Mouse (Mus musculus): Measurements from ENCODE around the gene 1700093K21Rik. TPM values are rescaled to one million over a fixed set of nuclear protein-coding genes. Genes with fewer than 3 reads are reported as not detected.
"Not testable (repeated sequence)": the region's sequence is repeated elsewhere in the genome, so short reads cannot be mapped to it uniquely, and the experiment has no call there.

The 1700093K21Rik gene
- polyA plus RNA-seq, 1 experiment from 2014 or later, result 0.12 TPM

- Histone ChIP-seq H3K4me3 (ENCODE audit: low read depth, low read length) (no peak overlapping the region), H3K4me2 (ENCODE audit: low read depth, low read length) (no peak overlapping the region), H3K27me3 (ENCODE audit: insufficient read depth, low read length) (no peaks in the 10 kb centered on the region), H3K4me1 (ENCODE audit: insufficient read depth) (no peaks in the 10 kb centered on the region), H3K9ac (replicated peaks) (no peak overlapping the region), H3K36me3 (replicated peaks; ENCODE audit: insufficient read depth, low read length) (no peaks in the 10 kb centered on the region), H3K27ac (ENCODE audit: low read depth) (no peak overlapping the region), H3K9me3 (ENCODE audit: low read length) (no peaks in the 10 kb centered on the region)
- DNase-seq, result no peak
- no peak for TF ChIP-seq EP300 (IDR thresholded peaks at IDR 0.05; ENCODE audit: low read depth)
- TF ChIP-seq CTCF (IDR thresholded peaks at IDR 0.05; ENCODE audit: low read depth), result no peak
- no peak for ATAC-seq
- WGBS (ENCODE audit: insufficient replicate concordance), result 67% methylated on average over 2 of the region's 2 CpGs
Measured at GRCm38 (mm10) chr11:23515315-23515714, 5.6 kb downstream of the 1700093K21Rik start.

- H3K4me3 ChIP-seq (ENCODE audit: low read depth, low read length); H3K27me3 ChIP-seq (ENCODE audit: insufficient read depth, low read length); H3K9me3 ChIP-seq (ENCODE audit: low read length); H3K9ac ChIP-seq (replicated peaks); H3K4me1 ChIP-seq (ENCODE audit: insufficient read depth); H3K4me2 ChIP-seq (ENCODE audit: low read depth, low read length); H3K36me3 ChIP-seq (replicated peaks; ENCODE audit: insufficient read depth, low read length); ATAC-seq; H3K27ac ChIP-seq (ENCODE audit: low read depth); DNase-seq: not testable (repeated sequence)
- 54% methylated on average over 4 of the region's 4 CpGs for WGBS (ENCODE audit: insufficient replicate concordance)
Measured at GRCm38 (mm10) chr11:23514785-23515184, 6.2 kb downstream of the 1700093K21Rik start.

- not testable (repeated sequence) for H3K9me3 ChIP-seq (ENCODE audit: low read length); H3K4me1 ChIP-seq (ENCODE audit: insufficient read depth); H3K36me3 ChIP-seq (replicated peaks; ENCODE audit: insufficient read depth, low read length); ATAC-seq; H3K27ac ChIP-seq (ENCODE audit: low read depth); H3K27me3 ChIP-seq (ENCODE audit: insufficient read depth, low read length); H3K4me2 ChIP-seq (ENCODE audit: low read depth, low read length); H3K4me3 ChIP-seq (ENCODE audit: low read depth, low read length); H3K9ac ChIP-seq (replicated peaks); DNase-seq
- WGBS (ENCODE audit: insufficient replicate concordance), result 78% methylated on average over 5 of the region's 5 CpGs
Measured at GRCm38 (mm10) chr11:23504801-23505200, 16.2 kb downstream of the 1700093K21Rik start.

GRCm38 (mm10) chr11:23498609-23499008, 22.3 kb downstream of the 1700093K21Rik start:
- 24% methylated on average over 5 of the region's 5 CpGs for WGBS (ENCODE audit: insufficient replicate concordance)
- H3K27me3 ChIP-seq (ENCODE audit: insufficient read depth, low read length), result no peaks in the 10 kb centered on the region
- peaks cover 12% of the 10 kb centered on the region for H3K4me1 ChIP-seq (ENCODE audit: insufficient read depth)
- H3K9ac ChIP-seq (replicated peaks), result peak overlapping the region; percentile 47; the same call in 1 of the 2 replicates
- DNase-seq, result peak; percentile 17
- H3K9me3 ChIP-seq (ENCODE audit: low read length), result no peaks in the 10 kb centered on the region
- peak overlapping the region; percentile 78 for H3K4me2 ChIP-seq (ENCODE audit: low read depth, low read length)
- H3K4me3 ChIP-seq (ENCODE audit: low read depth, low read length), result peak overlapping the region; percentile 47
- no peak for ATAC-seq
- H3K27ac ChIP-seq (ENCODE audit: low read depth), result 0 out of 2 replicates have a peak overlapping the region, but pooled peaks have one; percentile 29
- TF ChIP-seq CTCF (IDR thresholded peaks at IDR 0.05; ENCODE audit: low read depth) (no peak), EP300 (IDR thresholded peaks at IDR 0.05; ENCODE audit: low read depth) (no peak)
- H3K36me3 ChIP-seq (replicated peaks; ENCODE audit: insufficient read depth, low read length), result peaks cover under 1% of the 10 kb centered on the region

GRCm38 (mm10) chr11:23497718-23498509, 23.0 kb downstream of the 1700093K21Rik start, which contains the start of gene Ahsa2:
Gene Ahsa2, minus strand, starts transcription at chr11:23498030.
- Histone ChIP-seq H3K4me3 (ENCODE audit: low read depth, low read length) (peak within 1 kb of the TSS; percentile 92), H3K9ac (replicated peaks) (peak within 1 kb of the TSS; percentile 90), H3K4me2 (ENCODE audit: low read depth, low read length) (peak within 1 kb of the TSS; percentile 85), H3K4me1 (ENCODE audit: insufficient read depth) (peaks cover 12% of the 10 kb centered on the region), H3K27ac (ENCODE audit: low read depth) (peak within 1 kb of the TSS; percentile 88), H3K36me3 (replicated peaks; ENCODE audit: insufficient read depth, low read length) (peaks cover 7% of the 10 kb centered on the region), H3K9me3 (ENCODE audit: low read length) (no peaks in the 10 kb centered on the region), H3K27me3 (ENCODE audit: insufficient read depth, low read length) (no peaks in the 10 kb centered on the region)
- DNase-seq (peak; percentile 99), ATAC-seq (peak; percentile 97)
- WGBS (ENCODE audit: insufficient replicate concordance), result under 1% methylated on average over 51 of the region's 66 CpGs
- no peak for TF ChIP-seq CTCF (IDR thresholded peaks at IDR 0.05; ENCODE audit: low read depth)
- no peak for TF ChIP-seq EP300 (IDR thresholded peaks at IDR 0.05; ENCODE audit: low read depth)

GRCm38 (mm10) chr11:23497335-23497717, 23.6 kb downstream of the 1700093K21Rik start:
- Histone ChIP-seq H3K4me2 (ENCODE audit: low read depth, low read length) (peak overlapping the region; percentile 85), H3K27ac (ENCODE audit: low read depth) (peak overlapping the region; percentile 88), H3K4me3 (ENCODE audit: low read depth, low read length) (peak overlapping the region; percentile 92), H3K36me3 (replicated peaks; ENCODE audit: insufficient read depth, low read length) (peaks cover 13% of the 10 kb centered on the region), H3K27me3 (ENCODE audit: insufficient read depth, low read length) (no peaks in the 10 kb centered on the region), H3K9me3 (ENCODE audit: low read length) (no peaks in the 10 kb centered on the region), H3K9ac (replicated peaks) (peak overlapping the region; percentile 90), H3K4me1 (ENCODE audit: insufficient read depth) (peaks cover 12% of the 10 kb centered on the region)
- DNase-seq (peak; percentile 75), ATAC-seq (peak; percentile 58)
- TF ChIP-seq CTCF (IDR thresholded peaks at IDR 0.05; ENCODE audit: low read depth) (no peak), EP300 (IDR thresholded peaks at IDR 0.05; ENCODE audit: low read depth) (no peak)
- under 1% methylated on average over 22 of the region's 22 CpGs for WGBS (ENCODE audit: insufficient replicate concordance)

Measured in liver, postnatal 0 days (tissue).